ENCODE assay signal across 8 mouse cellular contexts in the genomic region with DNA sequence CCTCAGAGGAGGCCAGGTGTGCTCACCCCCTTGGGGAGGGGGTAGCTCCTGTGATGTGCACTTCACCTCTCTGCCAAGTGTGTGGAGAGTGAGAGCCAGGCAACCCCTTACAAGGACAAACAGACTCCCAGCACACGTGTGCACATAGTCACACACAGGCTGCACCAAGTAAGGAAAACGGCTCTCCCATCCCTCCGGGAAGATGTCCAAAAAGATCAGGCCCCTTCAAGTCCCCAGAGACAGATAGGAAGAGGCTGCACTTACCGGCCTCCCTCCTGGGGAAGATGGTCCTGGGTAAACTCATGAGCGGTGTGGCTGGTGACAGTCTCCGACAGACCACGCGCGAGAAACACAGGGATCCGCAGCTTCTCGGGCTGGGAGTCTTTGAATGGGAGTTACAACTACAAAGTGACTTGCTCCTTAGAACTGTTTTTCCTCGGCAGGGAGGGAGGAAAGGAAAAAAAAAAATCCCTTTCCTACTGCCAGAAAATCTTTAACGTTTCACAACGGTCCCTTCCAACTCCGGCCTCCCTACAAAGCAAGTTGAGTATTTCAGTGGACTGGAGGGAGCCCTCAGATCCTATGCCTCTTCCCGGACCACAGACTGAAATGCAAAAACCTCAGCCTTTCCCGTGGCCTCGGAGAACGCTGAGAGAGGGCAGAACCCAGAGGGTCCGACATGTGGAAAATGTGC. TPM values are rescaled to one million over a fixed set of nuclear protein-coding genes. Genes with fewer than 3 reads are reported as not detected.
A peak's percentile ranks its signal among the peaks of the same experiment; 100 is the strongest.
DNase-seq lines count a peak whose midpoint lies in the region; ATAC-seq and TF ChIP-seq lines count a peak whose summit lies in the region.

TSS of gene Il16 (minus strand) at position 314 of the 694 bp plus-strand sequence.

- H3K9ac ChIP-seq in CH12.LX (ENCODE audit: insufficient read depth, low read depth): no peak within 1 kb of the TSS
- H3K9ac ChIP-seq in stomach, postnatal 0 days (ENCODE audit: low read length): peak within 1 kb of the TSS; percentile 28

- dilution Hi-C loops in CH12.LX (cut with MboI; ENCODE audit: extremely low pct_ligation_motif_present, extremely low pct_unique_long_range_greater_than_20kb, low sequenced_read_pairs): no loop called here

- peak; percentile 95 for DNase-seq in heart, adult 11 months
- no peak for DNase-seq in heart, postnatal 25 days (ENCODE audit: low spot score)
- DNase-seq in CH12.LX (ENCODE audit: extremely low read depth): no peak
- peak; percentile 46 for DNase-seq in heart, adult 8-10 months (ENCODE audit: low spot score)
- no peak for DNase-seq in layer of hippocampus, postnatal 36 days
- DNase-seq in stomach, postnatal 0 days (ENCODE audit: low spot score): no peak
- DNase-seq in spleen, adult 12 weeks (ENCODE audit: low spot score): no peak
- no peak for DNase-seq in right cerebral cortex, postnatal 36 days (ENCODE audit: low spot score in 2 of 2)

- H3K9me3 ChIP-seq in CH12.LX (replicated peaks; ENCODE audit: low read length): no peaks in the 10 kb centered on the region
- H3K9me3 ChIP-seq in stomach, postnatal 0 days (ENCODE audit: control insufficient read depth, low read length): no peaks in the 10 kb centered on the region

- no peak within 1 kb of the TSS for H3K4me3 ChIP-seq in CH12.LX (replicated peaks in 1 of 3; ENCODE audit: low read depth in 2 of 3, low read length in 2 of 3, poor library complexity in 1 of 3)
- peak within 1 kb of the TSS; percentile 25 for H3K4me3 ChIP-seq in stomach, postnatal 0 days (ENCODE audit: low read depth, low read length)

- WGBS in stomach, postnatal 0 days: 21% methylated on average over 20 of the region's 20 CpGs

- TF ChIP-seq RAD21 in CH12.LX (IDR thresholded peaks at IDR 0.05; ENCODE audit: low read depth, low read length): no peak

- intact Hi-C loops in heart, postnatal 25 days (cut with DNase I): no loop called here

- H3K4me1 ChIP-seq in CH12.LX (ENCODE audit: control insufficient read depth in 1 of 2, insufficient read depth in 2 of 2): peaks cover 11 to 23% of the 10 kb centered on the region in 2 experiments; a peak in 3 of 4 replicates
- H3K4me1 ChIP-seq in stomach, postnatal 0 days (replicated peaks; ENCODE audit: control insufficient read depth, insufficient read depth): 0 out of 2 replicates have a peak, but pooled peaks cover 2% of the 10 kb centered on the region

- no peak within 1 kb of the TSS for H3K4me2 ChIP-seq in CH12.LX (ENCODE audit: insufficient read depth, low read depth, poor library complexity, severe bottlenecking)
- peak within 1 kb of the TSS; percentile 42 for H3K4me2 ChIP-seq in stomach, postnatal 0 days (replicated peaks; ENCODE audit: low read depth)

- no peaks in the 10 kb centered on the region for H3K27me3 ChIP-seq in CH12.LX (replicated peaks)
- no peaks in the 10 kb centered on the region for H3K27me3 ChIP-seq in stomach, postnatal 0 days (ENCODE audit: control insufficient read depth, insufficient read depth, low read length)

- H3K79me2 ChIP-seq in CH12.LX (replicated peaks; ENCODE audit: control insufficient read depth, extremely low read depth, insufficient read depth, poor library complexity, severe bottlenecking): no peaks in the 10 kb centered on the region

- ATAC-seq in stomach, postnatal 0 days (ENCODE audit: low FRiP score, low TSS enrichment): peak; percentile 76

- H3K27ac ChIP-seq in CH12.LX (ENCODE audit: insufficient read depth, low read depth): no peak within 1 kb of the TSS
- H3K27ac ChIP-seq in stomach, postnatal 0 days (replicated peaks): peak within 1 kb of the TSS; percentile 78

- no peak for TF ChIP-seq EP300 in CH12.LX (IDR thresholded peaks at IDR 0.05; ENCODE audit: low read length)
- TF ChIP-seq EP300 in stomach, postnatal 0 days (optimal IDR thresholded peaks at IDR 0.05): no peak

- H3K36me3 ChIP-seq in CH12.LX (replicated peaks in 1 of 2; ENCODE audit: control insufficient read depth in 1 of 2, insufficient read depth in 1 of 2, low read length in 1 of 2): no peaks in the 10 kb centered on the region
- no peaks in the 10 kb centered on the region for H3K36me3 ChIP-seq in stomach, postnatal 0 days (ENCODE audit: control insufficient read depth, insufficient read depth, low read length)

- TF ChIP-seq POLR2A in CH12.LX (IDR thresholded peaks at IDR 0.05; ENCODE audit: low read depth, low read length): no peak

- in situ Hi-C loops in CH12.LX (cut with MboI; ENCODE audit: low pct_ligation_motif_present, low pct_unique_long_range_greater_than_20kb, low sequenced_read_pairs): no loop called here

- TF ChIP-seq CTCF in CH12.LX (conservative IDR thresholded peaks at IDR 0.05 in 1 of 2, IDR thresholded peaks at IDR 0.05 in 1 of 2; ENCODE audit: low read depth in 2 of 2, low read length in 2 of 2): no peak
- TF ChIP-seq CTCF in stomach, postnatal 0 days (IDR thresholded peaks at IDR 0.05; ENCODE audit: low read depth): no peak

TF ChIP-seq in CH12.LX, 34 proteins besides CTCF, POLR2A, EP300 and RAD21:
- TF ChIP-seq HCFC1 (IDR thresholded peaks at IDR 0.05; ENCODE audit: low read depth, low read length) (no peak), SIN3A (IDR thresholded peaks at IDR 0.05; ENCODE audit: low read length) (no peak), ZKSCAN1 (IDR thresholded peaks at IDR 0.05; ENCODE audit: borderline replicate concordance, low read depth, low read length) (no peak), ZC3H11A (IDR thresholded peaks at IDR 0.05; ENCODE audit: low read depth, low read length) (no peak), CHD2 (IDR thresholded peaks at IDR 0.05; ENCODE audit: low read length) (no peak), JUN (IDR thresholded peaks at IDR 0.05; ENCODE audit: insufficient read depth, low read depth, low read length) (no peak), POLR2AphosphoS2 (IDR thresholded peaks at IDR 0.05; ENCODE audit: low read depth, low read length) (no peak), CHD1 (IDR thresholded peaks at IDR 0.05; ENCODE audit: low read depth, low read length) (no peak), USF2 (conservative IDR thresholded peaks at IDR 0.05; ENCODE audit: low read depth, low read length) (no peak), MEF2A (IDR thresholded peaks at IDR 0.05; ENCODE audit: borderline replicate concordance, low read depth, low read length) (no peak), USF1 (IDR thresholded peaks at IDR 0.05; ENCODE audit: low read depth, low read length) (no peak), MXI1 (IDR thresholded peaks at IDR 0.05; ENCODE audit: low read depth, low read length) (no peak), UBTF (IDR thresholded peaks at IDR 0.05; ENCODE audit: low read depth, low read length) (no peak), GABPA (IDR thresholded peaks at IDR 0.05; ENCODE audit: insufficient replicate concordance, low read depth, low read length) (no peak), MYC (IDR thresholded peaks at IDR 0.05; ENCODE audit: low read depth, low read length) (no peak), MAX (IDR thresholded peaks at IDR 0.05; ENCODE audit: low read length) (no peak), ETS1 (conservative IDR thresholded peaks at IDR 0.05; ENCODE audit: low read depth, low read length) (no peak), E2F4 (IDR thresholded peaks at IDR 0.05; ENCODE audit: insufficient replicate concordance, low read depth, low read length) (no peak)

RNA-seq across cellular contexts. Expression of gene Il16, which starts in this region (rescaled TPM):
- total RNA-seq in heart, postnatal 25 days (2021): 1 to 10 TPM; 8.2 to 8.4 TPM
- total RNA-seq in CH12.LX (2012; rRNA removed) (50.5 and 62.1 TPM in 2 replicates), CH12.LX (2014; rRNA removed) (55.5 and 57.1 TPM in 2 replicates)
- polyA plus RNA-seq in CH12.LX (2012; ENCODE audit: insufficient read length, low read depth): 38.9 and 39.8 TPM in 2 replicates
- total RNA-seq in heart, adult 8-10 months (2022): 1 to 10 TPM; 6.3 to 7.6 (median 7.4) TPM
- total RNA-seq in layer of hippocampus, postnatal 36 days (2021): 10 to 100 TPM; 58.8 to 63.9 TPM
- polyA plus RNA-seq in stomach, postnatal 0 days (2015; fragmentation: Nextera tagmentation; extraction: Ambion mirVana): 2.6 and 2.8 TPM in 2 replicates

Comparison
In these comparisons a context has a peak if more than half of its experiments do, and no peak if none do; other contexts are left out.
1. RNA of gene Il16 (total RNA-seq): 58.8 to 63.9 TPM in layer of hippocampus, postnatal 36 days and 50.5 to 62.1 TPM in CH12.LX; 8.2 to 8.4 TPM in heart, postnatal 25 days and 6.3 to 7.6 TPM in heart, adult 8-10 months; every median in the first group is over 4 times any median in the second.
2. RNA of gene Il16 (polyA plus RNA-seq): 38.9 to 39.8 TPM in CH12.LX; 2.6 to 2.8 TPM in stomach, postnatal 0 days; every median in the first group is over 10 times any median in the second.
3. DNase-seq: peak in heart, adult 11 months (single experiment) and heart, adult 8-10 months (single experiment); none in heart, postnatal 25 days (single experiment), CH12.LX (single experiment), layer of hippocampus, postnatal 36 days (0 of 2), stomach, postnatal 0 days (single experiment), spleen, adult 12 weeks (single experiment) and right cerebral cortex, postnatal 36 days (0 of 2).